Mouse (Mus musculus): ENCODE data around the gene Tap2.
A peak's percentile ranks its signal among the peaks of the same experiment; 100 is the strongest.
"Not testable (repeated sequence)": the region's sequence is repeated elsewhere in the genome, so short reads cannot be mapped to it uniquely, and the experiment has no call there.

Gene Tap2

GRCm38 (mm10) chr17:34217216-34217928 is 14.0 kb downstream of the Tap2 start:
- DNase-seq: no peak

- no peak for DNase-seq
These were observed 14.7 kb downstream of the Tap2 start for GRCm38 (mm10) chr17:34217986-34218385.

GRCm38 (mm10) chr17:34218675-34219074 is 15.3 kb downstream of the Tap2 start:
- peak; percentile 54 for DNase-seq

- DNase-seq: peak; percentile 72
These were observed 15.8 kb downstream of the Tap2 start for GRCm38 (mm10) chr17:34219096-34219495.

- not testable (repeated sequence) for DNase-seq
These were observed 16.5 kb downstream of the Tap2 start for GRCm38 (mm10) chr17:34219801-34220200.

GRCm38 (mm10) chr17:34220401-34220800 is 17.1 kb downstream of the Tap2 start:
- DNase-seq: not testable (repeated sequence)

- DNase-seq: no peak
These were observed 21.5 kb downstream of the Tap2 start for GRCm38 (mm10) chr17:34224816-34225215.

- no peak for DNase-seq
These were observed 22.1 kb downstream of the Tap2 start for GRCm38 (mm10) chr17:34225426-34225825.

- DNase-seq: not testable (repeated sequence)
These were observed 22.6 kb downstream of the Tap2 start for GRCm38 (mm10) chr17:34225911-34226310.

GRCm38 (mm10) chr17:34230971-34231370 is 27.6 kb downstream of the Tap2 start:
- not testable (repeated sequence) for DNase-seq

DNA sequence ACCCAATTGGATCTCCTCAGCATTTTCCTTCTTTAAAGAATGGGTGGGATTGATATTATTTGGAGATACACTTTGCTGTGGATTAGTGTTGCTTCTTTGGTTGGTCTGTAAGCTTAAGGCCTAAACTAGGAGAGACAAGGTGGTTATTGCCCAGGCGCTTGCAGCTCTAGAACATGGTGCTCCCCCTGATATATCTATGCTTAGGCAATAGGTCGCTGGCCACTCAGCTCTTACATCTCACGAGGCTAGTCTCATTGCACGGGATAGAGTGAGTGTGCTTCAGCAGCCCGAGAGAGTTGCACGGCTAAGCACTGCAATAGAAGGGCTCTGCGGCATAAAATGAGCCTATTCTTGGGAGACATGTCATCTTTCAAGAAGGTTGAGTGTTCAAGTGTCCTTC is 28.7 kb downstream of the Tap2 start:
- DNase-seq: not testable (repeated sequence)

DNA sequence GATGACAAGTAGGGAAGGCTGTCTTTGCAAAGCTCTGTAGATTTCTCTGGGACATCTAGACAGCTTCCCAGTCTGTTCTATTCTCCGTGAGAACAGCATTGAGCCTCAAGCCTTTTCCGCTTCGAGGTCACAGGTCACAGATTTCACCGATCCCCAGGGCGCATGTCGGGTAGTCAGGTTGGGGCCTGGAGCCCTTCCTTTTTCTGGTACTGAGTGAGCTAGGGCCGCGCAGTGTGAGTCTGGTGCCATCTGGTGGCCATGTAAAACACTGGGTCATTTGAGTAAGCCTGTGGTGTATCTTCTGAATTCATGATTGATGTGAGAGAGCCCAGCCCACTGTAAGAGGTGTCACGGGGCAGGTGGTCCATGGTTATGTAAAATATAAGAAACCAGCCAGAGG is 31.6 kb downstream of the Tap2 start:
- peak; percentile 86 for DNase-seq

DNA sequence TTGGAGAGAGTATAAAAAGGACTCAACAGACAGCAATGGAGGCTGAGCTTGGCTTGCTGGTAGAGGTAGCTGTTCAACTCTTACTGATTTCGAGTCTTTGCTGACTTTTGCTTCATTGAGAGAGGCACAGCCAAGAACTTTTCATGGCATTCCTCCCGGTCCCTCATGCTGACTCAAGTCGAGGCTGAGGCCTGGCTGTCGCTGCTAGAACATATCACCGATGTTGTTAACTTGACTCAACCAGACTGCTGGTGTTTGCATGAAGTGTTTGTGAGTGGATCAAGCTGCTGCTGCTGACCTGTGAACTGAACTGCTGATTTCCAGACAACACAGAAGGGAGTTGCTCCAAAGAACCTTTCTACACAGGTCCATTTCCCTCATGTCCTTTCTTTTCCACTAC is 33.4 kb downstream of the Tap2 start:
- peak; percentile 64 for DNase-seq

DNA sequence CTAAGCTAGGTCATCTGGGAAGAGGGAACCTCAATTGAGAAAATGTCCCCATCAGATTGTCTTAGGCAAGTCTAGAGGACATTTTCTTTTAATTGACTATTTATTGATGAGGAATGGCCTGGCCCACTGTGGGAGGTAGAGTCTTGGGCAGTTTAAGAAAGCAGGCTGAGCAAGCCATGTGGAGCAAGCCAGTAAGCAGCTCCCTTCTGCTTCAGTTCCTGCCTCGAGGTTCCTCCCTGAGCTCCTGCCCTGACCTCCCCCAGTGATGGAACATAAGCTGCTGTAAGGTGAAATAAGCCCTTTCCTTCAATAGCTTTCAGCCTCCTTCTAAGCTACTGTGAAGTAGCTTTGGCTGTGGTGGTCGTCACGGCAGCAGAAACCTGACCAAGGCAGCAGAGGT is 34.4 kb downstream of the Tap2 start:
- DNase-seq: no peak

DNA sequence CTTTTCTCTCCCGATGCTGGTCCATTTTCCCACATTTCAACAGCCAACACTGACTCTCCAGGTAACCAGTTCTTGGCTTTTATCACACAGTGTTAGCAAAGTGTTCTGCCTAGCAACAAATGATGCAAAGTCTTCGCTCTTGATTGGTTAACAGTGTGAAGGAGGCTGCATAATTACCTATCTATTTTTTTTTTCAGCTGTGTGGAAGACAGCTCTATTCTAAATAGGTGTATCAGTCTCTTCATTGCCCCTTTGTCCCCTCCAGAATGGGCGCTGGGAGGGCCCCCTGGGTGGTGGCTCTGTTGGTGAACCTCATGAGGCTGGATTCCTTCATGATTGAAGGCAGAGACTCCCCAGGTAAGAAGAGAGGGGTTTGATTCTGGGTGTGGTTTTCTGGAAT is 35.4 kb downstream of the Tap2 start, which contains the start of gene H2-Ob:
Gene H2-Ob (plus strand): TSS at position 198 of the 400 bp plus-strand sequence.
- DNase-seq: peak; percentile 61

DNA sequence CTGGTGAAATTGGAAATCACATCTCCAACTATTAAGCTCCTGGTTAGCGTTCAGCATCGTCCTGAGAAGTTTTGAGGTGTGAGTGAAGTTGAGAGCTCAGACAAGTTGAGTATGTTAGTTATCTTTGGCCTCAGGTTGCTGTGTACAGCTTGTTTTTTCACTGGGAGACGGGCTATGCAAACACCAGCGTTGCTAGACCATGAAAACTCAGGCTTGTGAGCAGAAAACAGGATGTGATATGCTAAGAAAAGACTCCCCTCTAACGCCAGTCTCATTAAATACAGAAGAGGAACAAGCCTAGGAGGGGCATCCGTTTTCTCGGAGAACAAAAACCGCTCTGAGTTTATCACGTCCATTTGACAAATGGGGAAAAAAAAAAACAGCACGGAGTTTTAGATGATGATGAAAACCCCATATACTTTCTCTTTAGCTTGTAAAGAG is 36.3 kb downstream of the Tap2 start:
- DNase-seq: no peak

DNA sequence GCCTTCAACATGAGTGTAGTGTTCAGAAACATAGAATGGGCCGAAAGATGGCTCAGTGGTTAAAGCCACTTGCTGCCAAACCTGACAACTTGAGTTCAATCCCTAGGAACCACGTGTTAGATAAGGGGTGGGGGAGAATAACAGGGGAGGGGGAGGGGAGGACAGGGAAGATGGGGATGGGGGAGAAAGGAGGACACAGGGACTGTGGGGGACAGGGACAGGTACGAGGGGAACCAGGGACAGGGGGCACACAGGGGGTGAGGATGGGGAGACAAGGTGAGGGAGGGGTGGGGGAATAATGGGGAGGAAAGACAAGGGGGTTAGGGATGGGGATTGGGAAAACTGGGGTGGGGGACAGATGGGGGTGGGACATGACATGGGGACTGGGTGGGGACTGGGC is 37.0 kb downstream of the Tap2 start:
- DNase-seq: no peak

GRCm38 (mm10) chr17:34240916-34241315 is 37.6 kb downstream of the Tap2 start:
- DNase-seq: no peak

- no peak for DNase-seq
These were observed 41.3 kb downstream of the Tap2 start for GRCm38 (mm10) chr17:34244656-34245055.

DNA sequence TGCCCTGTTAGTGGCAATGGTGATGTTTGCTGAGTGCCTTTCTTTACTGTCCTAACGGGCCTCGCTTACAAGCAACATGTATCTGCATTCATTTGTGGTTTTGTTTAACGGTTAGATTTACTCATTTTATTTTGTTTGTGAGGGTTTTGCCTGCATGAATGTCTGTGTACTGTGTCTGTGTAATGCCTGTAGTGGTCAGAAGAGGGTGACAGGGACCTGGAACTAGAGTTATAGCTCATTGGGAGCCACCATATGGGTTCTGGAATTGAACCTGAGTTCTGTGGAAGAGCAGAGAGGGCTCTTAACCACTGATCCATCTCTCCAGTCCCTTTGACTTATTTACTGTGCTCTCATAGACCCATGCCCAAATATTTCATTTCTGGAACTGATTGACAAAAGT is 43.7 kb downstream of the Tap2 start:
- DNase-seq: no peak

DNA sequence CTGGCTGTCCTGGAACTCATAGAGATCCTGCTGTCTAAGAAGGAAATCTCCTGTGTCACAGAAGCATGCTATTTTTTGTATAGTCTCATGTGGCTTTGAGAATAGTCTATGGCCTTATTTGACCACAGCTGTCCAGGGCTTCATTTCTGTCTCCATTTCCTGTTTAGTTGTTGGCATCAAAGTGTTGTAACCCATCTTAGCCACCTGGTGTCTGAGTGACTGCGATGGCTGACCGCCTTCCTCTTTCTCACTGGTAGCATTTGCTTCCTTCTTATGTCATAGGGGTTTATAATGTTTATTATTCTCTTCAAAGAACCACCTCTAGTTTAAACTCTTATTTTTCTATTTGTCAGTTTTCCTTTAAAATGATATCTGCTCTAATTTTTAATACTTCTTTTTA is 45.4 kb downstream of the Tap2 start:
- no peak for DNase-seq

DNA sequence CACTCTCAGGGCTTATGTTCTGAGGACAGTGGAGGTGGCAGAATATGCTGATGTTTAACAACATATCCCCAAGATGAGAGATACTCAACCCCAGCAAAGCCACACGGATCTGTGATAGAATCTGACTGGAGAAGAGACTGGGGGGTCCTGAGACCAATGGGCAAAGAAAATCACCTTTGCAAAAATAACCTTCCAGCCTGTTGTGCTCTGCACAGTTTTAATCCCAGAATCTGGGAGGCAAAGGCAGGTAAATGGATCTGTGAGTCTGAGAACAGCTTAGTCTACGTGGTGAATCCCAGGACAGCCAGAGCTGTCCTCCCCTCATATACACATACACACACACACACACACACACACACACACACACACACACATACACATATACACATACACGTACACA is 46.0 kb downstream of the Tap2 start:
- DNase-seq: no peak

GRCm38 (mm10) chr17:34249878-34250277 is 46.6 kb downstream of the Tap2 start:
- DNase-seq: peak; percentile 62

GRCm38 (mm10) chr17:34251666-34252065 is 48.3 kb downstream of the Tap2 start:
- no peak for DNase-seq

DNA sequence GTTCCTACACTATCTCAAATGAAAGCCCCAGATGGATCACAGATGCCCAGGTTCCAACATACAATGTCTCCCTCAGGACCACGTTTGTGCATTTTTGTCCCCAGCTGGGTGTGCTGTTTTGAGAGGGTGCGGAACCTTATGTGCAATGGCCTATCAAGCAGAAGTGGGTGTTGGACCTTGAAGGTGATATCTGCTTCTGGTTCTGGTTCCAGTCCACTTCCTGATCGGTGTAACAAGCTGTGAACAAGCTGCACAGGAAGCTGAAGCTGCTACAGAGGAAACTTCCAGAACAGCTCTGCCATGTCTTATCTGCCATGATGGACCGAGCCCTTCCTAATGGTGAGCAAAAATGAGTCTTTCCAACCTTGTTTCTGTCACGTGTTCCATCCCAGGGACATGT is 53.2 kb downstream of the Tap2 start:
- DNase-seq: no peak
